In genomic region chr19:46055752-46056387, GRCm38 (mm10) we compare ENCODE assay signal across 7 mouse cellular contexts. TPM values are rescaled to one million over a fixed set of nuclear protein-coding genes. Genes with fewer than 3 reads are reported as not detected.
DNase-seq lines count a peak whose midpoint lies in the region; ATAC-seq lines count a peak whose summit lies in the region.

No protein-coding gene starts in this region.

- peak overlapping the region; percentile 88 for H3K4me3 ChIP-seq in neural tube, embryonic 11.5 days (ENCODE audit: low read depth, low read length)
- peak overlapping the region; percentile 99 for H3K4me3 ChIP-seq in intestine, embryonic 15.5 days (replicated peaks)
- H3K4me3 ChIP-seq in midbrain, embryonic 16.5 days (ENCODE audit: low read depth, low read length), result peak overlapping the region; percentile 91

- H3K4me1 ChIP-seq in neural tube, embryonic 11.5 days (ENCODE audit: control insufficient read depth, insufficient read depth, low read length), result peaks cover 10% of the 10 kb centered on the region
- H3K4me1 ChIP-seq in intestine, embryonic 15.5 days (replicated peaks), result peaks cover 6% of the 10 kb centered on the region; the same call in 1 of the 2 replicates
- H3K4me1 ChIP-seq in midbrain, embryonic 16.5 days (ENCODE audit: control insufficient read depth, insufficient read depth, low read length), result peaks cover 15% of the 10 kb centered on the region

- WGBS in neural tube, embryonic 11.5 days, result 2% methylated on average over 11 of the region's 11 CpGs
- WGBS in intestine, embryonic 15.5 days, result under 1% methylated on average over 11 of the region's 11 CpGs
- WGBS in midbrain, embryonic 16.5 days, result 1% methylated on average over 11 of the region's 11 CpGs

- peak overlapping the region; percentile 12 for H3K9ac ChIP-seq in neural tube, embryonic 11.5 days (ENCODE audit: low read length)
- H3K9ac ChIP-seq in intestine, embryonic 15.5 days, result peak overlapping the region; percentile 87
- H3K9ac ChIP-seq in midbrain, embryonic 16.5 days (ENCODE audit: low read depth, low read length), result peak overlapping the region; percentile 87

- H3K9me3 ChIP-seq in neural tube, embryonic 11.5 days (ENCODE audit: control insufficient read depth, low read length), result no peaks in the 10 kb centered on the region
- H3K9me3 ChIP-seq in intestine, embryonic 15.5 days, result no peaks in the 10 kb centered on the region
- H3K9me3 ChIP-seq in midbrain, embryonic 16.5 days (replicated peaks; ENCODE audit: control insufficient read depth, low read length, poor library complexity, severe bottlenecking), result no peaks in the 10 kb centered on the region

- no peak overlapping the region for H3K27ac ChIP-seq in neural tube, embryonic 11.5 days (ENCODE audit: low read depth, low read length)
- H3K27ac ChIP-seq in intestine, embryonic 15.5 days, result peak overlapping the region; percentile 96; the same call in 1 of the 2 replicates
- peak overlapping the region; percentile 87 for H3K27ac ChIP-seq in midbrain, embryonic 16.5 days (ENCODE audit: low read length)

- no peaks in the 10 kb centered on the region for H3K36me3 ChIP-seq in neural tube, embryonic 11.5 days (ENCODE audit: control insufficient read depth, insufficient read depth, low read length)
- H3K36me3 ChIP-seq in intestine, embryonic 15.5 days, result no peaks in the 10 kb centered on the region
- no peaks in the 10 kb centered on the region for H3K36me3 ChIP-seq in midbrain, embryonic 16.5 days (ENCODE audit: control insufficient read depth, insufficient read depth, low read length)

- ATAC-seq in neural tube, embryonic 11.5 days (ENCODE audit: insufficient read depth, low FRiP score, low TSS enrichment), result peak; percentile 70; the same call in 1 of the 2 replicates
- peak; percentile 84 for ATAC-seq in erythroblast, adult 5-6 weeks (replicated peaks; ENCODE audit: low FRiP score, poor library complexity, severe bottlenecking)
- peak; percentile 85 for ATAC-seq in intestine, embryonic 15.5 days
- peak; percentile 88 for ATAC-seq in midbrain, embryonic 16.5 days

- no peaks in the 10 kb centered on the region for H3K27me3 ChIP-seq in neural tube, embryonic 11.5 days (ENCODE audit: control insufficient read depth, insufficient read depth, low read length)
- H3K27me3 ChIP-seq in intestine, embryonic 15.5 days (replicated peaks), result no peaks in the 10 kb centered on the region
- H3K27me3 ChIP-seq in midbrain, embryonic 16.5 days (ENCODE audit: control insufficient read depth, insufficient read depth, low read depth, low read length), result no peaks in the 10 kb centered on the region

- H3K4me2 ChIP-seq in neural tube, embryonic 11.5 days (ENCODE audit: low read depth), result peak overlapping the region; percentile 36
- peak overlapping the region; percentile 70 for H3K4me2 ChIP-seq in intestine, embryonic 15.5 days (replicated peaks)
- H3K4me2 ChIP-seq in midbrain, embryonic 16.5 days (ENCODE audit: low read length), result peak overlapping the region; percentile 51

- no peak for DNase-seq in neural tube, embryonic 11.5 days (ENCODE audit: low spot score)
- no peak for DNase-seq in neural tube, embryonic 10.5 days (ENCODE audit: extremely low spot score, low spot score)
- no peak for DNase-seq in retina, embryonic 14.5 days (ENCODE audit: low spot score)
- DNase-seq in cerebellum, adult 8-10 months, result no peak

RNA-seq across cellular contexts. Expression of gene Ldb1, which starts 10.9 kb away (rescaled TPM):
- 93.0 and 97.9 TPM in 2 replicates for polyA plus RNA-seq in neural tube, embryonic 11.5 days (2014; fragmentation: Nextera tagmentation; extraction: Ambion mirVana)
- 13.2 and 16.3 TPM in 2 replicates for total RNA-seq in erythroblast, adult 5-6 weeks (2015; ENCODE audit: low replicate concordance)
- total RNA-seq in erythroblast, adult 5-6 weeks (2017; ENCODE audit: low replicate concordance), result 21.6 and 37.9 TPM in 2 replicates
- 53.2 and 57.8 TPM in 2 replicates for polyA plus RNA-seq in intestine, embryonic 15.5 days (2015; fragmentation: Nextera tagmentation; extraction: Ambion mirVana)
- 88.1 and 107 TPM in 2 replicates for polyA plus RNA-seq in midbrain, embryonic 16.5 days (2015; fragmentation: Nextera tagmentation; extraction: Ambion mirVana)

RNA-seq across cellular contexts. Expression of gene Pprc1, which starts 11.2 kb away (rescaled TPM):
- polyA plus RNA-seq in neural tube, embryonic 11.5 days (2014; fragmentation: Nextera tagmentation; extraction: Ambion mirVana), result 42.2 and 46.1 TPM in 2 replicates
- 19.6 and 30.7 TPM in 2 replicates for total RNA-seq in erythroblast, adult 5-6 weeks (2015; ENCODE audit: low replicate concordance)
- total RNA-seq in erythroblast, adult 5-6 weeks (2017; ENCODE audit: low replicate concordance), result 11.7 and 20.1 TPM in 2 replicates
- polyA plus RNA-seq in intestine, embryonic 15.5 days (2015; fragmentation: Nextera tagmentation; extraction: Ambion mirVana), result 31.0 and 36.5 TPM in 2 replicates
- 19.9 and 20.0 TPM in 2 replicates for polyA plus RNA-seq in midbrain, embryonic 16.5 days (2015; fragmentation: Nextera tagmentation; extraction: Ambion mirVana)

RNA-seq across cellular contexts. Expression of gene Nolc1, which starts 19.8 kb away (rescaled TPM):
- polyA plus RNA-seq in neural tube, embryonic 11.5 days (2014; fragmentation: Nextera tagmentation; extraction: Ambion mirVana), result 103 and 112 TPM in 2 replicates
- total RNA-seq in erythroblast, adult 5-6 weeks (2015; ENCODE audit: low replicate concordance), result 12.7 and 16.9 TPM in 2 replicates
- total RNA-seq in erythroblast, adult 5-6 weeks (2017; ENCODE audit: low replicate concordance), result 25.9 and 31.9 TPM in 2 replicates
- 99.0 and 107 TPM in 2 replicates for polyA plus RNA-seq in intestine, embryonic 15.5 days (2015; fragmentation: Nextera tagmentation; extraction: Ambion mirVana)
- polyA plus RNA-seq in midbrain, embryonic 16.5 days (2015; fragmentation: Nextera tagmentation; extraction: Ambion mirVana), result 64.4 and 65.7 TPM in 2 replicates

RNA-seq across cellular contexts. Expression of gene Hps6, which starts 52.6 kb away (rescaled TPM):
- 2.6 and 2.9 TPM in 2 replicates for polyA plus RNA-seq in neural tube, embryonic 11.5 days (2014; fragmentation: Nextera tagmentation; extraction: Ambion mirVana)
- total RNA-seq in erythroblast, adult 5-6 weeks (2015; ENCODE audit: low replicate concordance), result not detected in 2 replicates
- 0.28 and 0.77 TPM in 2 replicates for total RNA-seq in erythroblast, adult 5-6 weeks (2017; ENCODE audit: low replicate concordance)
- 8.8 and 9.5 TPM in 2 replicates for polyA plus RNA-seq in intestine, embryonic 15.5 days (2015; fragmentation: Nextera tagmentation; extraction: Ambion mirVana)
- polyA plus RNA-seq in midbrain, embryonic 16.5 days (2015; fragmentation: Nextera tagmentation; extraction: Ambion mirVana), result 4.0 and 5.7 TPM in 2 replicates

RNA-seq across cellular contexts. Expression of gene Armh3, which starts 57.6 kb away (rescaled TPM):
- polyA plus RNA-seq in neural tube, embryonic 11.5 days (2014; fragmentation: Nextera tagmentation; extraction: Ambion mirVana), result 16.7 and 17.9 TPM in 2 replicates
- 0.42 and 1.3 TPM in 2 replicates for total RNA-seq in erythroblast, adult 5-6 weeks (2015; ENCODE audit: low replicate concordance)
- 0.60 and 1.4 TPM in 2 replicates for total RNA-seq in erythroblast, adult 5-6 weeks (2017; ENCODE audit: low replicate concordance)
- polyA plus RNA-seq in intestine, embryonic 15.5 days (2015; fragmentation: Nextera tagmentation; extraction: Ambion mirVana), result 15.5 and 16.5 TPM in 2 replicates
- polyA plus RNA-seq in midbrain, embryonic 16.5 days (2015; fragmentation: Nextera tagmentation; extraction: Ambion mirVana), result 23.4 and 25.6 TPM in 2 replicates

Comparison
In these comparisons a context has a peak if more than half of its experiments do, and no peak if none do; other contexts are left out.
1. H3K9ac ChIP-seq: peak in every context shown above with its lines; median percentile 87 in intestine, embryonic 15.5 days; 87 in midbrain, embryonic 16.5 days; 12 in neural tube, embryonic 11.5 days.